Mouse (Mus musculus): ENCODE results near the gene Dock9. TPM values are rescaled to one million over a fixed set of nuclear protein-coding genes. Genes with fewer than 3 reads are reported as not detected.

The Dock9 gene
- total and polyA plus RNA-seq, 3 experiments: 9.3 to 12.2 (median 10.3) TPM

GRCm38 (mm10) chr14:121711089-121711826 is 86.4 kb downstream of the Dock9 start:
- TF ChIP-seq SIN3A (IDR thresholded peaks at IDR 0.05; ENCODE audit: low read length) (0 out of 2 replicates have a peak, but pooled peaks have one; percentile 18), NELFE (IDR thresholded peaks at IDR 0.05; ENCODE audit: low read depth, low read length) (no peak), TCF12 (IDR thresholded peaks at IDR 0.05; ENCODE audit: low read depth, low read length) (no peak), IRF4 (IDR thresholded peaks at IDR 0.05; ENCODE audit: low read depth, low read length) (no peak), POLR2A (IDR thresholded peaks at IDR 0.05; ENCODE audit: low read depth, low read length) (0 out of 2 replicates have a peak, but pooled peaks have one; percentile 11)
- dilution Hi-C loops (cut with MboI; ENCODE audit: extremely low pct_ligation_motif_present, extremely low pct_unique_long_range_greater_than_20kb, low sequenced_read_pairs) (no loop called here), in situ Hi-C loops (cut with MboI; ENCODE audit: low pct_ligation_motif_present, low pct_unique_long_range_greater_than_20kb, low sequenced_read_pairs) (no loop called here)
- Histone ChIP-seq H3K4me1 (ENCODE audit: control insufficient read depth in 1 of 2, insufficient read depth in 2 of 2) (peaks cover 9 to 85% of the 10 kb centered on the region in 2 experiments), H3K4me3 (replicated peaks in 1 of 3; ENCODE audit: low read depth in 2 of 3, low read length in 2 of 3, poor library complexity in 1 of 3) (peak overlapping the region in 1 of 3 experiments; percentile 2), H3K79me2 (replicated peaks; ENCODE audit: control insufficient read depth, extremely low read depth, insufficient read depth, poor library complexity, severe bottlenecking) (peaks cover 32% of the 10 kb centered on the region), H3K9ac (ENCODE audit: insufficient read depth, low read depth) (peak overlapping the region; percentile 17), H3K27ac (ENCODE audit: insufficient read depth, low read depth) (peak overlapping the region; percentile 76), H3K36me3 (replicated peaks in 1 of 2; ENCODE audit: control insufficient read depth in 1 of 2, insufficient read depth in 1 of 2, low read length in 1 of 2) (peaks cover 5 to 23% of the 10 kb centered on the region in 2 experiments), H3K9me3 (replicated peaks; ENCODE audit: low read length) (no peaks in the 10 kb centered on the region), H3K4me2 (ENCODE audit: insufficient read depth, low read depth, poor library complexity, severe bottlenecking) (peak overlapping the region; percentile 70), H3K27me3 (replicated peaks) (no peaks in the 10 kb centered on the region)
- DNase-seq (ENCODE audit: extremely low read depth): no peak

DNA sequence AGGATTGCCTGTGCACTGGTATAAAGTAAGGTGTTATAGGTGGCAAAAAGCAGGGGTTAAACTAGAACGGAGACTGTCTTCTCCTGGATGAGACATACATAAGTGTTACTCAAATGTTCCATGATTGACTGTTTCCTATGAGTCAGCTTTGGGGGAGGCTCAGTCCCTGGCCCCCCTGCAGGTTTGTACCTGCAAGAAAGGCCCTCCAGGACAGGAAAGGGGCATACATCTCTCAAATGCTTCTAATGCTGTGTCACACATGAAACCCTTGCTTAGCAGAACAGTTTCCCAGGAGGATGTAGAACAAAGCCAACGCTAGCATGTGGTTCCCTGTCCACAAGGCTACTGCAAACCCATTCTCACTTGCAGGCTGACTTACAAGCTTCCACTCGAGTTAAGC is 87.5 kb downstream of the Dock9 start:
- Histone ChIP-seq H3K36me3 (replicated peaks in 1 of 2; ENCODE audit: control insufficient read depth in 1 of 2, insufficient read depth in 1 of 2, low read length in 1 of 2) (peaks cover 3 to 21% of the 10 kb centered on the region in 2 experiments), H3K4me3 (replicated peaks in 1 of 3; ENCODE audit: low read depth in 2 of 3, low read length in 2 of 3, poor library complexity in 1 of 3) (no peak overlapping the region), H3K79me2 (replicated peaks; ENCODE audit: control insufficient read depth, extremely low read depth, insufficient read depth, poor library complexity, severe bottlenecking) (peaks cover 32% of the 10 kb centered on the region), H3K4me1 (ENCODE audit: control insufficient read depth in 1 of 2, insufficient read depth in 2 of 2) (peaks cover 16 to 92% of the 10 kb centered on the region in 2 experiments), H3K27ac (ENCODE audit: insufficient read depth, low read depth) (peak overlapping the region; percentile 76), H3K27me3 (replicated peaks) (no peaks in the 10 kb centered on the region), H3K4me2 (ENCODE audit: insufficient read depth, low read depth, poor library complexity, severe bottlenecking) (peak overlapping the region; percentile 70), H3K9me3 (replicated peaks; ENCODE audit: low read length) (no peaks in the 10 kb centered on the region), H3K9ac (ENCODE audit: insufficient read depth, low read depth) (peak overlapping the region; percentile 14; the same call in 1 of the 2 replicates)
- DNase-seq (ENCODE audit: extremely low read depth): peak; percentile 81
- dilution Hi-C loops (cut with MboI; ENCODE audit: extremely low pct_ligation_motif_present, extremely low pct_unique_long_range_greater_than_20kb, low sequenced_read_pairs) (no loop called here), in situ Hi-C loops (cut with MboI; ENCODE audit: low pct_ligation_motif_present, low pct_unique_long_range_greater_than_20kb, low sequenced_read_pairs) (no loop called here)
- peak; percentile 99 for TF ChIP-seq JUND (conservative IDR thresholded peaks at IDR 0.05; ENCODE audit: low read depth, low read length)
- no peak for TF ChIP-seq ZC3H11A (IDR thresholded peaks at IDR 0.05; ENCODE audit: low read depth, low read length)
- peak; percentile 91 for TF ChIP-seq IRF4 (IDR thresholded peaks at IDR 0.05; ENCODE audit: low read depth, low read length)
- TF ChIP-seq BHLHE40 (IDR thresholded peaks at IDR 0.05; ENCODE audit: low read depth, low read length): peak; percentile 69
- TF ChIP-seq TCF12 (IDR thresholded peaks at IDR 0.05; ENCODE audit: low read depth, low read length): peak; percentile 86
- no peak for TF ChIP-seq POLR2AphosphoS2 (IDR thresholded peaks at IDR 0.05; ENCODE audit: low read depth, low read length)
- TF ChIP-seq UBTF (IDR thresholded peaks at IDR 0.05; ENCODE audit: low read depth, low read length): no peak
- TF ChIP-seq CHD2 (IDR thresholded peaks at IDR 0.05; ENCODE audit: low read length): peak; percentile 82
- TF ChIP-seq NELFE (IDR thresholded peaks at IDR 0.05; ENCODE audit: low read depth, low read length): 0 out of 2 replicates have a peak, but pooled peaks have one; percentile 37
- no peak for TF ChIP-seq GABPA (IDR thresholded peaks at IDR 0.05; ENCODE audit: insufficient replicate concordance, low read depth, low read length)
- peak; percentile 66; the same call in 1 of the 2 replicates for TF ChIP-seq ZMIZ1 (IDR thresholded peaks at IDR 0.05; ENCODE audit: low read depth, low read length)
- peak; percentile 99 for TF ChIP-seq JUN (IDR thresholded peaks at IDR 0.05; ENCODE audit: insufficient read depth, low read depth, low read length)
- TF ChIP-seq E2F4 (IDR thresholded peaks at IDR 0.05; ENCODE audit: insufficient replicate concordance, low read depth, low read length): 0 out of 2 replicates have a peak, but pooled peaks have one; percentile 35
- peak; percentile 90 for TF ChIP-seq MAFK (IDR thresholded peaks at IDR 0.05; ENCODE audit: insufficient replicate concordance, low read length)
- TF ChIP-seq MYC (IDR thresholded peaks at IDR 0.05; ENCODE audit: low read depth, low read length): peak; percentile 83
- peak; percentile 98 for TF ChIP-seq EP300 (IDR thresholded peaks at IDR 0.05; ENCODE audit: low read length)
- peak; percentile 18; the same call in 1 of the 2 replicates for TF ChIP-seq SMC3 (IDR thresholded peaks at IDR 0.05; ENCODE audit: low read depth, low read length)
- TF ChIP-seq MXI1 (IDR thresholded peaks at IDR 0.05; ENCODE audit: low read depth, low read length): peak; percentile 72; the same call in 1 of the 2 replicates
- peak; percentile 91 for TF ChIP-seq CHD1 (IDR thresholded peaks at IDR 0.05; ENCODE audit: low read depth, low read length)
- peak; percentile 90 for TF ChIP-seq SIN3A (IDR thresholded peaks at IDR 0.05; ENCODE audit: low read length)
- peak; percentile 93 for TF ChIP-seq RCOR1 (conservative IDR thresholded peaks at IDR 0.05; ENCODE audit: low read depth, low read length)
- TF ChIP-seq MAZ (IDR thresholded peaks at IDR 0.05; ENCODE audit: low read depth, low read length): peak; percentile 95
- TF ChIP-seq ZKSCAN1 (IDR thresholded peaks at IDR 0.05; ENCODE audit: borderline replicate concordance, low read depth, low read length): no peak
- peak; percentile 98 for TF ChIP-seq ETS1 (conservative IDR thresholded peaks at IDR 0.05; ENCODE audit: low read depth, low read length)
- 0 out of 2 replicates have a peak, but pooled peaks have one; percentile 55 for TF ChIP-seq KAT2A (IDR thresholded peaks at IDR 0.05; ENCODE audit: insufficient replicate concordance, low read length)
- peak; percentile 12; the same call in 1 of the 2 replicates for TF ChIP-seq POLR2A (IDR thresholded peaks at IDR 0.05; ENCODE audit: low read depth, low read length)
- TF ChIP-seq MEF2A (IDR thresholded peaks at IDR 0.05; ENCODE audit: borderline replicate concordance, low read depth, low read length): peak; percentile 89
- no peak; the same call in none of the 2 replicates for TF ChIP-seq RAD21 (IDR thresholded peaks at IDR 0.05; ENCODE audit: low read depth, low read length)
- peak; percentile 76 for TF ChIP-seq MAX (IDR thresholded peaks at IDR 0.05; ENCODE audit: low read length)

All from CH12.LX (cell line).